Mouse (Mus musculus) common myeloid progenitor, adult 5-6 weeks (primary cell): ENCODE results near the gene Ppie. TPM values are rescaled to one million over a fixed set of nuclear protein-coding genes. Genes with fewer than 3 reads are reported as not detected.
"Not testable (repeated sequence)": the region's sequence is repeated elsewhere in the genome, so short reads cannot be mapped to it uniquely, and the experiment has no call there.

Experiments used
- ATAC-seq: replicated peaks from 2 replicates; pipeline ENCODE4 v1.8.0; 2016; ENCODE audit warnings: low read depth, mild to moderate bottlenecking, moderate TSS enrichment, inconsistent platforms; ENCODE audit not compliant: poor library complexity, severe bottlenecking
- total RNA-seq: library from RNA; stranded (forward); fragments of 200-1000, 187-1606 nt; gene quantifications from 2 replicates; pipeline ENCODE4 v1.2.3, GENCODE M21; 2017

Ppie gene
- total RNA-seq = 72.2 and 91.1 TPM in 2 replicates

GRCm38 (mm10) chr4:123139513-123140154 is at the start of gene Ppie:
TSS of gene Ppie (minus strand) at chr4:123139951.
- peak; percentile 97 for ATAC-seq

- ATAC-seq = no peak
These were observed 45.1 kb upstream of the Ppie start for GRCm38 (mm10) chr4:123184816-123185215.

GRCm38 (mm10) chr4:123183239-123184056 is 43.7 kb upstream of the Ppie start:
- ATAC-seq = peak; percentile 87

GRCm38 (mm10) chr4:123182328-123183238 is 42.8 kb upstream of the Ppie start, which contains the start of gene Hpcal4:
TSS of gene Hpcal4 (plus strand) at chr4:123183227.
- no peak for ATAC-seq

GRCm38 (mm10) chr4:123171811-123172210 is 32.1 kb upstream of the Ppie start:
- peak; percentile 72; the same call in 1 of the 2 replicates for ATAC-seq

- ATAC-seq = no peak
These were observed 24.4 kb upstream of the Ppie start for GRCm38 (mm10) chr4:123164157-123164556.

GRCm38 (mm10) chr4:123162305-123162917 is 22.7 kb upstream of the Ppie start:
- ATAC-seq = peak; percentile 80

- not testable (repeated sequence) for ATAC-seq
These were observed 21.5 kb upstream of the Ppie start for GRCm38 (mm10) chr4:123161251-123161650.

- ATAC-seq = no peak
These were observed 20.8 kb upstream of the Ppie start for GRCm38 (mm10) chr4:123160571-123160970.

- peak; percentile 87 for ATAC-seq
These were observed 16.1 kb upstream of the Ppie start for GRCm38 (mm10) chr4:123155840-123156239.

- ATAC-seq = no peak
These were observed 15.7 kb upstream of the Ppie start for GRCm38 (mm10) chr4:123155427-123155826.

- peak; percentile 76 for ATAC-seq
These were observed 15.3 kb upstream of the Ppie start for GRCm38 (mm10) chr4:123155004-123155403.

- ATAC-seq = no peak
These were observed 13.2 kb upstream of the Ppie start for GRCm38 (mm10) chr4:123152976-123153375.

- ATAC-seq = no peak
These were observed 12.3 kb upstream of the Ppie start for GRCm38 (mm10) chr4:123152003-123152402.

GRCm38 (mm10) chr4:123147446-123148150 is 7.8 kb upstream of the Ppie start:
- ATAC-seq = peak; percentile 97

GRCm38 (mm10) chr4:123137551-123137950 is 2.2 kb downstream of the Ppie start:
- no peak for ATAC-seq

GRCm38 (mm10) chr4:123127051-123127450 is 12.7 kb downstream of the Ppie start:
- ATAC-seq = no peak

GRCm38 (mm10) chr4:123126626-123127025 is 13.1 kb downstream of the Ppie start:
- no peak for ATAC-seq

- no peak for ATAC-seq
These were observed 18.5 kb downstream of the Ppie start for GRCm38 (mm10) chr4:123121286-123121685.
